Mouse (Mus musculus) G1E (cell line): Measurements from ENCODE around the gene Armh3.

ENCODE experiments used
- CTCF ChIP-seq: IDR thresholded peaks from 2 replicates; pipeline ENCODE4 v1.5.1; 2012; ENCODE audit warnings: low read depth, low read length, inconsistent platforms, mixed read lengths
- GATA2 ChIP-seq: IDR thresholded peaks from 2 replicates; pipeline ENCODE4 v1.6.1; 2012; ENCODE audit warnings: low read depth, low read length, inconsistent platforms, borderline replicate concordance
- TAL1 ChIP-seq: conservative IDR thresholded peaks from 2 replicates; pipeline ENCODE4 v1.6.1; 2012; ENCODE audit warnings: low read depth, low read length, inconsistent platforms, mixed read lengths

DNA sequence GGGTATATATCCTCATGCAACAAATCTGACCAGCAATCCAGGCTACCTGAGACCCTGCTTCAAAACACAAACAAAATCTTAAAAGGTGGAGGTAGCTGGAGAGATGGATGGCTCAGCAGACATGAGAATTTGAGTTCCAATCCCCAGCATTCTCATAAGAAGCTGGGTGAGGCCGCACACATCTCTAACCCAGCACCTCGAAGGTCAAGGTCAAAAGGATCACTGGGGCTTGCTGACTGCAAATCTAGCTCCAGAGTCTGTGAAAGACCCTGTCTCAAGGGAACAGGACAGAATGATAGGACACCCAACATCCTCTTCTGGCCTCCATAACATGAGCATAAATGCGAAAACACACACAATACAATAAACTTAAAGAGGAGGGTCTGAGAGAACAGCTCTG is 7.1 kb downstream of the Armh3 start:
- TF ChIP-seq CTCF (no peak), TAL1 (no peak), GATA2 (no peak)
